Mouse (Mus musculus): ENCODE data around the gene Mthfd1. TPM values are rescaled to one million over a fixed set of nuclear protein-coding genes. Genes with fewer than 3 reads are reported as not detected.

The Mthfd1 gene
- total and polyA plus RNA-seq, 2 experiments from 2014 or later = 25.2 to 26.2 TPM

GRCm38 (mm10) chr12:76262918-76263317, 7.8 kb downstream of the Mthfd1 start:
- Histone ChIP-seq H3K4me2 (ENCODE audit: low read depth) (no peak overlapping the region), H3K27ac (ENCODE audit: low read depth, low read length) (no peak overlapping the region), H3K9me3 (ENCODE audit: low read length) (no peaks in the 10 kb centered on the region), H3K9ac (no peak overlapping the region), H3K4me1 (ENCODE audit: insufficient read depth) (peaks cover 5% of the 10 kb centered on the region; the same call in 1 of the 2 replicates), H3K4me3 (ENCODE audit: low read depth, low read length) (no peak overlapping the region), H3K36me3 (ENCODE audit: insufficient read depth) (no peaks in the 10 kb centered on the region), H3K27me3 (ENCODE audit: insufficient read depth, low read length) (no peaks in the 10 kb centered on the region)
- ATAC-seq = no peak
- no peak for DNase-seq
- WGBS = 94% methylated on average over 4 of the region's 4 CpGs
- no peak for TF ChIP-seq CTCF (IDR thresholded peaks at IDR 0.05; ENCODE audit: low read depth)

GRCm38 (mm10) chr12:76263876-76264275, 8.8 kb downstream of the Mthfd1 start:
- peak overlapping the region; percentile 46; the same call in 1 of the 2 replicates for H3K27ac ChIP-seq (ENCODE audit: low read depth, low read length)
- no peaks in the 10 kb centered on the region for H3K27me3 ChIP-seq (ENCODE audit: insufficient read depth, low read length)
- ATAC-seq = no peak

GRCm38 (mm10) chr12:76264325-76264965, 9.3 kb downstream of the Mthfd1 start:
- Histone ChIP-seq H3K4me1 (ENCODE audit: insufficient read depth) (peaks cover 5% of the 10 kb centered on the region; the same call in 1 of the 2 replicates), H3K4me3 (ENCODE audit: low read depth, low read length) (no peak overlapping the region), H3K9ac (no peak overlapping the region), H3K27me3 (ENCODE audit: insufficient read depth, low read length) (no peaks in the 10 kb centered on the region), H3K4me2 (ENCODE audit: low read depth) (no peak overlapping the region), H3K36me3 (ENCODE audit: insufficient read depth) (no peaks in the 10 kb centered on the region), H3K27ac (ENCODE audit: low read depth, low read length) (peak overlapping the region; percentile 46), H3K9me3 (ENCODE audit: low read length) (no peaks in the 10 kb centered on the region)
- 43% methylated on average over 9 of the region's 9 CpGs for WGBS
- DNase-seq = peak; percentile 69
- peak; percentile 91 for ATAC-seq
- TF ChIP-seq CTCF (IDR thresholded peaks at IDR 0.05; ENCODE audit: low read depth) = no peak

More at GRCm38 (mm10) chr12:76263876-76264275, 8.8 kb downstream of the Mthfd1 start:
- DNase-seq = no peak
- WGBS = 52% methylated on average over 1 of the region's 1 CpGs
- Histone ChIP-seq H3K9me3 (ENCODE audit: low read length) (no peaks in the 10 kb centered on the region), H3K4me2 (ENCODE audit: low read depth) (no peak overlapping the region), H3K4me3 (ENCODE audit: low read depth, low read length) (no peak overlapping the region), H3K9ac (no peak overlapping the region), H3K36me3 (ENCODE audit: insufficient read depth) (no peaks in the 10 kb centered on the region), H3K4me1 (ENCODE audit: insufficient read depth) (peaks cover 5% of the 10 kb centered on the region; the same call in 1 of the 2 replicates)
- no peak for TF ChIP-seq CTCF (IDR thresholded peaks at IDR 0.05; ENCODE audit: low read depth)

- Histone ChIP-seq H3K9ac (no peak overlapping the region), H3K4me1 (ENCODE audit: insufficient read depth) (peaks cover 5% of the 10 kb centered on the region; the same call in 1 of the 2 replicates), H3K36me3 (ENCODE audit: insufficient read depth) (no peaks in the 10 kb centered on the region), H3K4me3 (ENCODE audit: low read depth, low read length) (no peak overlapping the region), H3K4me2 (ENCODE audit: low read depth) (no peak overlapping the region), H3K9me3 (ENCODE audit: low read length) (no peaks in the 10 kb centered on the region), H3K27ac (ENCODE audit: low read depth, low read length) (peak overlapping the region; percentile 41), H3K27me3 (ENCODE audit: insufficient read depth, low read length) (no peaks in the 10 kb centered on the region)
- ATAC-seq (no peak), DNase-seq (no peak)
- TF ChIP-seq CTCF (IDR thresholded peaks at IDR 0.05; ENCODE audit: low read depth) = no peak
- 64% methylated on average over 6 of the region's 6 CpGs for WGBS
Observed at GRCm38 (mm10) chr12:76265001-76265400, 9.9 kb downstream of the Mthfd1 start.

- ATAC-seq = peak; percentile 69
- Histone ChIP-seq H3K36me3 (ENCODE audit: insufficient read depth) (peaks cover 5% of the 10 kb centered on the region; the same call in 1 of the 2 replicates), H3K9me3 (ENCODE audit: low read length) (no peaks in the 10 kb centered on the region), H3K27ac (ENCODE audit: low read depth, low read length) (no peak overlapping the region), H3K4me1 (ENCODE audit: insufficient read depth) (peaks cover 5% of the 10 kb centered on the region; the same call in 1 of the 2 replicates), H3K4me2 (ENCODE audit: low read depth) (no peak overlapping the region), H3K4me3 (ENCODE audit: low read depth, low read length) (no peak overlapping the region), H3K27me3 (ENCODE audit: insufficient read depth, low read length) (no peaks in the 10 kb centered on the region), H3K9ac (no peak overlapping the region)
- 51% methylated on average over 9 of the region's 9 CpGs for WGBS
- TF ChIP-seq CTCF (IDR thresholded peaks at IDR 0.05; ENCODE audit: low read depth) = peak; percentile 84
- peak; percentile 81 for DNase-seq
Observed at GRCm38 (mm10) chr12:76266875-76267274, 11.8 kb downstream of the Mthfd1 start.

GRCm38 (mm10) chr12:76268686-76269085, 13.6 kb downstream of the Mthfd1 start:
- no peaks in the 10 kb centered on the region for H3K27me3 ChIP-seq (ENCODE audit: insufficient read depth, low read length)
- no peak overlapping the region for H3K9ac ChIP-seq
- H3K9me3 ChIP-seq (ENCODE audit: low read length) = no peaks in the 10 kb centered on the region
- no peak overlapping the region for H3K4me3 ChIP-seq (ENCODE audit: low read depth, low read length)
- ATAC-seq (no peak), DNase-seq (no peak)
- H3K4me2 ChIP-seq (ENCODE audit: low read depth) = no peak overlapping the region
- TF ChIP-seq CTCF (IDR thresholded peaks at IDR 0.05; ENCODE audit: low read depth) = no peak
- H3K4me1 ChIP-seq (ENCODE audit: insufficient read depth) = peaks cover 5% of the 10 kb centered on the region; the same call in 1 of the 2 replicates
- no peak overlapping the region for H3K27ac ChIP-seq (ENCODE audit: low read depth, low read length)
- WGBS = 69% methylated on average over 10 of the region's 10 CpGs
- peaks cover 10% of the 10 kb centered on the region for H3K36me3 ChIP-seq (ENCODE audit: insufficient read depth)

GRCm38 (mm10) chr12:76269196-76269595, 14.1 kb downstream of the Mthfd1 start:
- no peak for DNase-seq
- H3K4me2 ChIP-seq (ENCODE audit: low read depth) = no peak overlapping the region
- TF ChIP-seq CTCF (IDR thresholded peaks at IDR 0.05; ENCODE audit: low read depth) = no peak
- H3K36me3 ChIP-seq (ENCODE audit: insufficient read depth) = peaks cover 10% of the 10 kb centered on the region
- no peak for ATAC-seq
- H3K9me3 ChIP-seq (ENCODE audit: low read length) = no peaks in the 10 kb centered on the region
- H3K27me3 ChIP-seq (ENCODE audit: insufficient read depth, low read length) = no peaks in the 10 kb centered on the region
- WGBS = 80% methylated on average over 7 of the region's 7 CpGs
- no peak overlapping the region for H3K4me3 ChIP-seq (ENCODE audit: low read depth, low read length)
- H3K9ac ChIP-seq = no peak overlapping the region
- H3K4me1 ChIP-seq (ENCODE audit: insufficient read depth) = peaks cover 5% of the 10 kb centered on the region; the same call in 1 of the 2 replicates
- no peak overlapping the region for H3K27ac ChIP-seq (ENCODE audit: low read depth, low read length)

Data from forebrain, postnatal 0 days (tissue).